Mouse (Mus musculus): ENCODE data around the gene Ptpn9.

GRCm38 (mm10) chr9:57073790-57074094 lies 79.0 kb downstream of the Ptpn9 start:
- TF ChIP-seq POLR2A (IDR thresholded peaks at IDR 0.05; ENCODE audit: borderline replicate concordance, extremely low read depth, insufficient read depth, insufficient read length, poor library complexity, severe bottlenecking) (peak; percentile 47; the same call in 1 of the 2 replicates), CTCF (IDR thresholded peaks at IDR 0.05; ENCODE audit: borderline replicate concordance, extremely low read depth, insufficient read depth, insufficient read length) (no peak)

All from brain, embryonic 14.5 days (tissue).